Mouse (Mus musculus) heart, adult 2 months (tissue): ENCODE measurements at regions not wholly inside any gene's neighbourhood (a gene's known extent, or its start where the extent isn't known, plus 50 kb on each side); places are given as distances from the start of the nearest gene placed in this dataset.

Experiments
- CTCF ChIP-seq: fragments of 200-600 bp; IDR thresholded peaks from 2 replicates; pipeline ENCODE4 v1.8.1; 2022; ENCODE audit warnings: antibody characterized with exemption, mild to moderate bottlenecking, moderate library complexity
- POLR2A ChIP-seq: fragments of 200-500 bp; IDR thresholded peaks from 2 replicates; pipeline ENCODE4 v1.6.1; 2011; ENCODE audit warnings: mild to moderate bottlenecking, low read depth, low read length, control low read depth; ENCODE audit not compliant: insufficient read depth

- TF ChIP-seq POLR2A (no peak), CTCF (no peak)
Measured at GRCm38 (mm10) chr12:62881202-62881601, 1358.3 kb downstream of the Lrfn5 start.
